Mouse (Mus musculus) liver, postnatal 0 days (tissue): ENCODE data around the gene Kcnip2. TPM values are rescaled to one million over a fixed set of nuclear protein-coding genes. Genes with fewer than 3 reads are reported as not detected.
"Not testable (repeated sequence)": the region's sequence is repeated elsewhere in the genome, so short reads cannot be mapped to it uniquely, and the experiment has no call there.

Experiments
- ATAC-seq: fragments of 200-750 bp; cut with Nextera tagmentation; 2 replicates; pipeline ENCODE4 v1.8.0; 2017; ENCODE audit warnings: mild to moderate bottlenecking, moderate library complexity
- DNase-seq: peaks from one replicate; pipeline ENCODE4 v3.0.0-alpha.2; 2016
- H3K27ac ChIP-seq: fragments of 300-500 bp; sonication (generic); 2 replicates; pipeline ENCODE4 v1.5.1; 2014; ENCODE audit warnings: antibody characterized with exemption, moderate library complexity, mild to moderate bottlenecking, low read depth
- H3K27me3 ChIP-seq: fragments of 300-500 bp; sonication (generic); 2 replicates; pipeline ENCODE4 v1.6.1; 2014; ENCODE audit warnings: low read length, control low read depth, mixed read lengths; ENCODE audit not compliant: insufficient read depth
- H3K36me3 ChIP-seq: fragments of 300-500 bp; sonication (generic); replicated peaks from 2 replicates; pipeline ENCODE4 v1.6.1; 2014; ENCODE audit warnings: mild to moderate bottlenecking, control low read depth, low read length, moderate library complexity, mixed read lengths; ENCODE audit not compliant: insufficient read depth
- H3K4me1 ChIP-seq: fragments of 300-500 bp; sonication (generic); 2 replicates; pipeline ENCODE4 v1.6.1; 2014; ENCODE audit warnings: antibody characterized with exemption, mild to moderate bottlenecking, control low read depth; ENCODE audit not compliant: insufficient read depth
- H3K4me2 ChIP-seq: fragments of 300-500 bp; sonication (generic); 2 replicates; pipeline ENCODE4 v1.6.1; 2014; ENCODE audit warnings: low read depth, mild to moderate bottlenecking, low read length, moderate library complexity, mixed read lengths
- H3K4me3 ChIP-seq: fragments of 300-500 bp; sonication (generic); 2 replicates; pipeline ENCODE4 v1.5.1; 2014; ENCODE audit warnings: low read depth, low read length
- H3K9ac ChIP-seq: fragments of 300-500 bp; sonication (generic); replicated peaks from 2 replicates; pipeline ENCODE4 v1.6.1; 2014; ENCODE audit warnings: mild to moderate bottlenecking, moderate library complexity
- H3K9me3 ChIP-seq: fragments of 300-500 bp; sonication (generic); 2 replicates; pipeline ENCODE4 v1.6.1; 2016; ENCODE audit warnings: mild to moderate bottlenecking, control low read depth, low read length, mixed read lengths
- CTCF ChIP-seq: sonication (generic); IDR thresholded peaks from 2 replicates; pipeline ENCODE4 v1.5.1; 2016; ENCODE audit warnings: antibody characterized with exemption, low read depth
- EP300 ChIP-seq: IDR thresholded peaks from 2 replicates; pipeline ENCODE4 v1.6.1; 2016; ENCODE audit warnings: antibody characterized with exemption, low read depth, mild to moderate bottlenecking
- WGBS: fragments of 180-500 bp; shearing (Covaris S2); extraction: QIAGEN DNeasy Blood & Tissue Kit; methylation state at CpG from one replicate; pipeline ENCODE4 v1.1.7; 2014; ENCODE audit not compliant: insufficient replicate concordance; 5-methylcytosine and 5-hydroxymethylcytosine counted together
- polyA plus RNA-seq: library from polyadenylated mRNA; unstranded; fragments of >200 nt; fragmentation: Nextera tagmentation; extraction: Ambion mirVana; gene quantifications from 2 replicates; pipeline ENCODE4 v1.2.1, GENCODE M21; 2015

The Kcnip2 gene
- polyA plus RNA-seq, 1 experiment from 2014 or later, result 0.59 TPM

GRCm38 (mm10) chr19:45813801-45814200, 2.1 kb downstream of the Kcnip2 start:
- Histone ChIP-seq H3K27ac (no peak overlapping the region), H3K36me3 (0 out of 2 replicates have a peak, but pooled peaks cover 2% of the 10 kb centered on the region), H3K9ac (no peak overlapping the region), H3K4me2 (no peak overlapping the region), H3K4me1 (peaks cover 18% of the 10 kb centered on the region), H3K9me3 (no peaks in the 10 kb centered on the region), H3K4me3 (no peak overlapping the region), H3K27me3 (peaks cover 30% of the 10 kb centered on the region)
- WGBS, result 18% methylated on average over 12 of the region's 12 CpGs
- DNase-seq (peak; percentile 59), ATAC-seq (peak; percentile 20; the same call in 1 of the 2 replicates)
- TF ChIP-seq EP300 (no peak), CTCF (no peak)

- H3K9ac ChIP-seq, result no peak overlapping the region
- no peaks in the 10 kb centered on the region for H3K9me3 ChIP-seq
- DNase-seq (peak; percentile 88), ATAC-seq (no peak)
- 6% methylated on average over 11 of the region's 11 CpGs for WGBS
- no peak overlapping the region for H3K4me3 ChIP-seq
- TF ChIP-seq CTCF (peak; percentile 90), EP300 (no peak)
- no peaks in the 10 kb centered on the region for H3K36me3 ChIP-seq
- peaks cover 30% of the 10 kb centered on the region for H3K27me3 ChIP-seq
- no peak overlapping the region for H3K4me2 ChIP-seq
- peaks cover 18% of the 10 kb centered on the region for H3K4me1 ChIP-seq
- H3K27ac ChIP-seq, result no peak overlapping the region
These were observed 2.6 kb downstream of the Kcnip2 start for GRCm38 (mm10) chr19:45813263-45813662.

- 18% methylated on average over 8 of the region's 8 CpGs for WGBS
These were observed 3.1 kb downstream of the Kcnip2 start for GRCm38 (mm10) chr19:45812673-45813252.

GRCm38 (mm10) chr19:45812115-45812514, 3.7 kb downstream of the Kcnip2 start:
- TF ChIP-seq CTCF, result no peak
- TF ChIP-seq EP300, result no peak
- H3K4me3 ChIP-seq, result peak overlapping the region; percentile 26; the same call in 1 of the 2 replicates

More at GRCm38 (mm10) chr19:45812673-45813252, 3.1 kb downstream of the Kcnip2 start:
- TF ChIP-seq CTCF (no peak), EP300 (no peak)
- Histone ChIP-seq H3K4me2 (peak overlapping the region; percentile 71), H3K9ac (no peak overlapping the region), H3K36me3 (no peaks in the 10 kb centered on the region), H3K9me3 (no peaks in the 10 kb centered on the region), H3K27ac (no peak overlapping the region), H3K4me3 (peak overlapping the region; percentile 26; the same call in 1 of the 2 replicates), H3K27me3 (peaks cover 30% of the 10 kb centered on the region), H3K4me1 (peaks cover 18% of the 10 kb centered on the region)
- DNase-seq (no peak), ATAC-seq (no peak)

GRCm38 (mm10) chr19:45811028-45811674, 4.7 kb downstream of the Kcnip2 start:
- no peaks in the 10 kb centered on the region for H3K9me3 ChIP-seq
- ATAC-seq (no peak), DNase-seq (no peak)
- H3K4me1 ChIP-seq, result peaks cover 16% of the 10 kb centered on the region
- no peak overlapping the region for H3K4me2 ChIP-seq
- no peak overlapping the region for H3K4me3 ChIP-seq
- TF ChIP-seq CTCF (no peak), EP300 (no peak)
- peaks cover 21% of the 10 kb centered on the region for H3K27me3 ChIP-seq
- no peak overlapping the region for H3K27ac ChIP-seq
- no peak overlapping the region for H3K9ac ChIP-seq
- H3K36me3 ChIP-seq, result no peaks in the 10 kb centered on the region
- WGBS, result 68% methylated on average over 12 of the region's 12 CpGs

More at GRCm38 (mm10) chr19:45812115-45812514, 3.7 kb downstream of the Kcnip2 start:
- peak; percentile 44; the same call in 1 of the 2 replicates for ATAC-seq
- Histone ChIP-seq H3K9ac (no peak overlapping the region), H3K27ac (no peak overlapping the region), H3K4me1 (peaks cover 18% of the 10 kb centered on the region), H3K27me3 (peaks cover 30% of the 10 kb centered on the region), H3K4me2 (peak overlapping the region; percentile 71), H3K9me3 (no peaks in the 10 kb centered on the region), H3K36me3 (no peaks in the 10 kb centered on the region)
- peak; percentile 74 for DNase-seq
- 2% methylated on average over 16 of the region's 16 CpGs for WGBS

- no peak for TF ChIP-seq CTCF
- TF ChIP-seq EP300, result no peak
- DNase-seq (no peak), ATAC-seq (no peak)
- Histone ChIP-seq H3K4me2 (no peak overlapping the region), H3K9me3 (no peaks in the 10 kb centered on the region), H3K9ac (no peak overlapping the region), H3K27me3 (no peaks in the 10 kb centered on the region), H3K4me1 (peaks cover 18% of the 10 kb centered on the region), H3K27ac (no peak overlapping the region), H3K4me3 (no peak overlapping the region), H3K36me3 (no peaks in the 10 kb centered on the region)
- WGBS, result 81% methylated on average over 4 of the region's 4 CpGs
These were observed 8.1 kb downstream of the Kcnip2 start for GRCm38 (mm10) chr19:45807732-45808131.

GRCm38 (mm10) chr19:45805817-45806216, 10.0 kb downstream of the Kcnip2 start:
- 84% methylated on average over 6 of the region's 6 CpGs for WGBS
- peaks cover 18% of the 10 kb centered on the region for H3K4me1 ChIP-seq
- not testable (repeated sequence) for ATAC-seq, H3K36me3 ChIP-seq, H3K27ac ChIP-seq, H3K4me3 ChIP-seq, H3K9ac ChIP-seq, H3K9me3 ChIP-seq, H3K4me2 ChIP-seq, H3K27me3 ChIP-seq, DNase-seq
